Mouse (Mus musculus): ENCODE results near the gene Mup5. TPM values are rescaled to one million over a fixed set of nuclear protein-coding genes. Genes with fewer than 3 reads are reported as not detected.
"Not testable (repeated sequence)": the region's sequence is repeated elsewhere in the genome, so short reads cannot be mapped to it uniquely, and the experiment has no call there.

The Mup5 gene
- polyA plus RNA-seq, 1 experiment from 2014 or later: not detected

DNA sequence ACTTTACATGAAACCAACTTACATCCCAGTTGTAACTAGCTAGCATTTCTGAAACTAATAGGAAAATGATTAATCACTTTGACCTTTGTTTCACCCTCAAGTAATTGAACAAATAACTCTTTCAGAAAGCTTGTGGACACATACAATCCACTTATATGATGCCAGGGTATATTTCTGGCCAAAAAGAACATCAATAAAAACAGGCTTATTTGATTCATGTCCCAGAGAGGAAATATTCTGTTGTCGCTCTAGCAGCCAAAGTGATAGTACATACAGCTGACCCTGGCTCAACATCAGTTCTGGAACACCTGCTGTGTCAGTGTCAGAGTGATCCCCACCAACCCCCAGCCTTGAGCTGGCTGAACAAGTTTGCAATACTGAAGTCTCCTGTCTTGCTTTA lies 50.8 kb downstream of the Mup5 start:
- not testable (repeated sequence) for H3K4me3 ChIP-seq; H3K9me3 ChIP-seq; H3K4me1 ChIP-seq; H3K27me3 ChIP-seq (ENCODE audit: insufficient read depth, poor library complexity, severe bottlenecking); H3K36me3 ChIP-seq; DNase-seq (ENCODE audit: low spot score); H3K27ac ChIP-seq
- 88% methylated on average over 1 of the region's 1 CpGs for WGBS

DNA sequence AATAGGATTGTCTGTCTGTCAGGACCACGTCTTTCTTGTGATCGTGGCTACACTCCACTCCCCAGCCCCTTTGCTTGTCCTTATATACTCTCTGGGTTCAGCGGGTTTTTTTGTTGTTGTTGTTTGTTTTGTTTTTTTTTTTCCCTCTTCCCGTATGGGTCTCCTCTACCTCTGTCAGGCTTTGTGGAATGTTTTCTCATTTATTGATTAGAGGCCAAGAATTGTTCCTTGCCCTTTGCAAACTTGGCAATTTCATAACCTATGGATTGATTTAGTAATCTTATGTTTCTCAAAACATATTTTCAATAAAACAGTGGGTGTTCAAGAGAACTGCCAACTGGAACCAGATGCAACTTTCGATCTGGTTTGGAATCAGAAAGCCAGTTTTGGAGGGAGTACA lies 52.9 kb downstream of the Mup5 start, which contains the start of gene Mup19:
TSS of gene Mup19 (minus strand) at position 101 of the 400 bp plus-strand sequence.
- DNase-seq (ENCODE audit: low spot score); H3K4me1 ChIP-seq; H3K4me3 ChIP-seq; H3K27ac ChIP-seq; H3K36me3 ChIP-seq; H3K9me3 ChIP-seq; H3K27me3 ChIP-seq (ENCODE audit: insufficient read depth, poor library complexity, severe bottlenecking): not testable (repeated sequence)
- 89% methylated on average over 1 of the region's 5 CpGs for WGBS

Other genes starting within 250 kb of the Mup5 start
- not detected in 2 replicates for gene Mup17, start 239.4 kb downstream of the Mup5 start, polyA plus RNA-seq (2016; fragmentation: Nextera tagmentation; extraction: Ambion mirVana)
- gene Mup18, start 161.1 kb downstream of the Mup5 start, polyA plus RNA-seq (2016; fragmentation: Nextera tagmentation; extraction: Ambion mirVana): not detected in 2 replicates
- gene Mup19, start 53.0 kb downstream of the Mup5 start, polyA plus RNA-seq (2016; fragmentation: Nextera tagmentation; extraction: Ambion mirVana): not detected in 2 replicates
- gene Mup20, start 218.9 kb upstream of the Mup5 start, polyA plus RNA-seq (2016; fragmentation: Nextera tagmentation; extraction: Ambion mirVana): not detected in 2 replicates